Mouse (Mus musculus): ENCODE data around the gene Mnd1.
A peak's percentile ranks its signal among the peaks of the same experiment; 100 is the strongest.

The Mnd1 gene

GRCm38 (mm10) chr3:84155558-84156006, at the start of gene Mnd1:
Gene Mnd1 (minus strand): TSS chr3:84155786.
- DNase-seq (ENCODE audit: low read depth, low spot score), result peak; percentile 96

GRCm38 (mm10) chr3:84204640-84205039, 49.1 kb upstream of the Mnd1 start:
- DNase-seq (ENCODE audit: low read depth, low spot score), result peak; percentile 69

GRCm38 (mm10) chr3:84200559-84201420, 45.2 kb upstream of the Mnd1 start:
- DNase-seq (ENCODE audit: low read depth, low spot score), result peak; percentile 98

GRCm38 (mm10) chr3:84199516-84199915, 43.9 kb upstream of the Mnd1 start:
- no peak for DNase-seq (ENCODE audit: low read depth, low spot score)

GRCm38 (mm10) chr3:84198229-84198628, 42.6 kb upstream of the Mnd1 start:
- no peak for DNase-seq (ENCODE audit: low read depth, low spot score)

- DNase-seq (ENCODE audit: low read depth, low spot score), result no peak
Observed at GRCm38 (mm10) chr3:84193881-84194280, 38.3 kb upstream of the Mnd1 start.

- peak; percentile 51 for DNase-seq (ENCODE audit: low read depth, low spot score)
Observed at GRCm38 (mm10) chr3:84191141-84191881, 35.7 kb upstream of the Mnd1 start.

GRCm38 (mm10) chr3:84190513-84191061, 35.0 kb upstream of the Mnd1 start:
- no peak for DNase-seq (ENCODE audit: low read depth, low spot score)

GRCm38 (mm10) chr3:84189629-84190173, 34.1 kb upstream of the Mnd1 start:
- no peak for DNase-seq (ENCODE audit: low read depth, low spot score)

- DNase-seq (ENCODE audit: low read depth, low spot score), result no peak
Observed at GRCm38 (mm10) chr3:84181717-84182116, 26.1 kb upstream of the Mnd1 start.

- no peak for DNase-seq (ENCODE audit: low read depth, low spot score)
Observed at GRCm38 (mm10) chr3:84181102-84181501, 25.5 kb upstream of the Mnd1 start.

GRCm38 (mm10) chr3:84180304-84180703, 24.7 kb upstream of the Mnd1 start:
- DNase-seq (ENCODE audit: low read depth, low spot score), result no peak

- no peak for DNase-seq (ENCODE audit: low read depth, low spot score)
Observed at GRCm38 (mm10) chr3:84177834-84178233, 22.2 kb upstream of the Mnd1 start.

GRCm38 (mm10) chr3:84175337-84176315, 20.0 kb upstream of the Mnd1 start:
- peak; percentile 88 for DNase-seq (ENCODE audit: low read depth, low spot score)

GRCm38 (mm10) chr3:84173581-84174154, 18.1 kb upstream of the Mnd1 start, which contains the start of gene Gm6525:
Gene Gm6525 (plus strand): TSS chr3:84174104.
- DNase-seq (ENCODE audit: low read depth, low spot score), result no peak

GRCm38 (mm10) chr3:84172406-84172805, 16.8 kb upstream of the Mnd1 start:
- no peak for DNase-seq (ENCODE audit: low read depth, low spot score)

GRCm38 (mm10) chr3:84169393-84170005, 13.9 kb upstream of the Mnd1 start:
- no peak for DNase-seq (ENCODE audit: low read depth, low spot score)

- DNase-seq (ENCODE audit: low read depth, low spot score), result no peak
Observed at GRCm38 (mm10) chr3:84168943-84169342, 13.4 kb upstream of the Mnd1 start.

- peak; percentile 50 for DNase-seq (ENCODE audit: low read depth, low spot score)
Observed at GRCm38 (mm10) chr3:84166073-84166472, 10.5 kb upstream of the Mnd1 start.

GRCm38 (mm10) chr3:84165391-84165790, 9.8 kb upstream of the Mnd1 start:
- DNase-seq (ENCODE audit: low read depth, low spot score), result no peak

Data from brain, adult 2 months (tissue).